Comparison of ENCODE assay signal across 12 mouse cellular contexts in the genomic region with DNA sequence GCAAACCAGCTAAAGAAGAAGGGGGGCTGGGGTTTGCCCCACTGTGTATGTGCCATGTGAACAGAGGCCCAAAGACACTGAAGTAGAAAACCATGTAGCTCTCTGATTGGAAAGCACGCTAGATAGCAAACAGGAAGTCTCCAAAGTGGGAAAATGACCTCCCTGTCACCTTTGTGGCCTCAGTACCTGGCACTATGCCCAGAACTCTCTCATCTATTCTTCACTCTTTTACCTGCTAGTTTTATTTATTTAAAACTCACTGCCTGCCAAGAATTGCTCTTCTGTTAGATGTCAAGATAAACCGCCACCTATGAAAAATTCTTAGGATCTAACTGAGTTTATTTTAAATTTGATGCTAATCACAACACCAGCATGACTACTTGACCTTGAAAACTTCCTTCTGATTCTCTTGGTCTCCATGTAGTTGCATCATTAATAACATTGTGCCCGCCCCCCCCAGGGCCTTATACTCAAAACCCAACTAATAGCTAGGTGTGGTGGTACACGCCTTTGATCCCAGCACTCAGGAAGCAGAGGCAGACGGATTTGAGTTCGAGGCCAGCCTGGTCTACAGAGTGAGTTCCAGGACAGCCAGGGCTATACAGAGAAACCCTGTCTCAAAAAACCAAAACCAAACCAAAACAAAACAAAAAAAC. TPM values are rescaled to one million over a fixed set of nuclear protein-coding genes. Genes with fewer than 3 reads are reported as not detected.
A peak's percentile ranks its signal among the peaks of the same experiment; 100 is the strongest.
DNase-seq lines count a peak whose midpoint lies in the region; ATAC-seq and TF ChIP-seq lines count a peak whose summit lies in the region.
"Had no signal": no experiment of that assay in that cellular context is flagged by ENCODE, and none has a peak within 500 bp of the region (broad histone marks: within the 10 kb centered on the region; RNA-seq: fewer than 3 reads in every experiment).

No protein-coding gene starts in this region.

- 50% methylated on average over 6 of the region's 6 CpGs for WGBS in intestine, embryonic 14.5 days
- 61% methylated on average over 6 of the region's 6 CpGs for WGBS in liver, embryonic 15.5 days (ENCODE audit: insufficient replicate concordance)
- 26% methylated on average over 6 of the region's 6 CpGs for WGBS in stomach, postnatal 0 days

- peak; percentile 59 for DNase-seq in urinary bladder, postnatal 14 days (ENCODE audit: low spot score)
- DNase-seq in urinary bladder, postnatal 10 days (ENCODE audit: low spot score), result no peak
- peak; percentile 50 for DNase-seq in intestine, embryonic 14.5 days (ENCODE audit: low spot score)
- DNase-seq in stomach, postnatal 0 days (ENCODE audit: low spot score), result peak; percentile 70
- no peak for DNase-seq in left cerebral cortex, postnatal 14 days (ENCODE audit: low spot score in 2 of 2)
- no peak for DNase-seq in frontal cortex, postnatal 14 days (ENCODE audit: low spot score in 2 of 2)
- DNase-seq in thymus, postnatal 10 days (ENCODE audit: low spot score in 2 of 2), result no peak
- DNase-seq: spleen, adult 18-20 months had no signal

- peak; percentile 26 for TF ChIP-seq EP300 in stomach, postnatal 0 days (optimal IDR thresholded peaks at IDR 0.05)

- 0 out of 2 replicates have a peak, but pooled peaks cover 5% of the 10 kb centered on the region for H3K4me1 ChIP-seq in intestine, embryonic 14.5 days (replicated peaks; ENCODE audit: control insufficient read depth, insufficient read depth, low read length)
- H3K4me1 ChIP-seq in liver, embryonic 15.5 days (replicated peaks), result no peaks in the 10 kb centered on the region
- H3K4me1 ChIP-seq in stomach, postnatal 0 days (replicated peaks; ENCODE audit: control insufficient read depth, insufficient read depth), result no peaks in the 10 kb centered on the region
- H3K4me1 ChIP-seq: neural tube, embryonic 12.5 days had no signal

- H3K36me3 ChIP-seq in intestine, embryonic 14.5 days (ENCODE audit: control insufficient read depth, insufficient read depth, low read length), result no peaks in the 10 kb centered on the region
- no peaks in the 10 kb centered on the region for H3K36me3 ChIP-seq in liver, embryonic 15.5 days (replicated peaks)
- no peaks in the 10 kb centered on the region for H3K36me3 ChIP-seq in stomach, postnatal 0 days (ENCODE audit: control insufficient read depth, insufficient read depth, low read length)
- H3K36me3 ChIP-seq: embryonic facial prominence, embryonic 12.5 days; neural tube, embryonic 12.5 days had no signal

- TF ChIP-seq CTCF in stomach, postnatal 0 days (IDR thresholded peaks at IDR 0.05; ENCODE audit: low read depth), result no peak

- H3K4me3 ChIP-seq in intestine, embryonic 14.5 days (ENCODE audit: low read depth, low read length), result no peak overlapping the region
- no peak overlapping the region for H3K4me3 ChIP-seq in liver, embryonic 15.5 days (replicated peaks)
- H3K4me3 ChIP-seq in stomach, postnatal 0 days (ENCODE audit: low read depth, low read length), result no peak overlapping the region
- H3K4me3 ChIP-seq: embryonic facial prominence, embryonic 12.5 days; neural tube, embryonic 12.5 days had no signal

- no peak overlapping the region for H3K27ac ChIP-seq in intestine, embryonic 14.5 days (ENCODE audit: low read depth)
- no peak overlapping the region for H3K27ac ChIP-seq in liver, embryonic 15.5 days (replicated peaks)
- no peak overlapping the region for H3K27ac ChIP-seq in stomach, postnatal 0 days (replicated peaks)
- H3K27ac ChIP-seq: embryonic facial prominence, embryonic 12.5 days; macrophage; neural tube, embryonic 12.5 days had no signal

- peak; percentile 63; the same call in 1 of the 2 replicates for ATAC-seq in intestine, embryonic 14.5 days (replicated peaks; ENCODE audit: low FRiP score, low TSS enrichment, low read depth)
- peak; percentile 42; the same call in 1 of the 2 replicates for ATAC-seq in liver, embryonic 15.5 days (ENCODE audit: insufficient read depth)
- peak; percentile 83 for ATAC-seq in stomach, postnatal 0 days (ENCODE audit: low FRiP score, low TSS enrichment)

- H3K9me3 ChIP-seq in intestine, embryonic 14.5 days (ENCODE audit: control insufficient read depth, low read length), result no peaks in the 10 kb centered on the region
- no peaks in the 10 kb centered on the region for H3K9me3 ChIP-seq in liver, embryonic 15.5 days (replicated peaks)
- no peaks in the 10 kb centered on the region for H3K9me3 ChIP-seq in stomach, postnatal 0 days (ENCODE audit: control insufficient read depth, low read length)
- H3K9me3 ChIP-seq: embryonic facial prominence, embryonic 12.5 days; neural tube, embryonic 12.5 days had no signal

- H3K27me3 ChIP-seq in intestine, embryonic 14.5 days (replicated peaks; ENCODE audit: control insufficient read depth, insufficient read depth, low read length), result no peaks in the 10 kb centered on the region
- no peaks in the 10 kb centered on the region for H3K27me3 ChIP-seq in liver, embryonic 15.5 days
- no peaks in the 10 kb centered on the region for H3K27me3 ChIP-seq in stomach, postnatal 0 days (ENCODE audit: control insufficient read depth, insufficient read depth, low read length)
- H3K27me3 ChIP-seq: embryonic facial prominence, embryonic 12.5 days; neural tube, embryonic 12.5 days had no signal

- intact Hi-C loops in left cerebral cortex, postnatal 14 days (cut with DNase I), result no loop called here

- no peak overlapping the region for H3K4me2 ChIP-seq in intestine, embryonic 14.5 days (ENCODE audit: low read length)
- H3K4me2 ChIP-seq in liver, embryonic 15.5 days, result no peak overlapping the region
- H3K4me2 ChIP-seq in stomach, postnatal 0 days (replicated peaks; ENCODE audit: low read depth), result no peak overlapping the region
- H3K4me2 ChIP-seq: embryonic facial prominence, embryonic 12.5 days; neural tube, embryonic 12.5 days had no signal

- no peak overlapping the region for H3K9ac ChIP-seq in intestine, embryonic 14.5 days (ENCODE audit: low read length)
- H3K9ac ChIP-seq in liver, embryonic 15.5 days, result no peak overlapping the region
- H3K9ac ChIP-seq in stomach, postnatal 0 days (ENCODE audit: low read length), result no peak overlapping the region
- H3K9ac ChIP-seq: embryonic facial prominence, embryonic 12.5 days; neural tube, embryonic 12.5 days had no signal

RNA-seq across cellular contexts. Expression of a gene that starts 31.8 kb away (rescaled TPM):
- polyA plus RNA-seq in intestine, embryonic 14.5 days (2014; fragmentation: Nextera tagmentation; extraction: Ambion mirVana), result 33.1 and 33.6 TPM in 2 replicates
- 5.4 and 7.5 TPM in 2 replicates for polyA plus RNA-seq in liver, embryonic 15.5 days (2015; fragmentation: Nextera tagmentation; extraction: Ambion mirVana)
- 32.6 and 34.5 TPM in 2 replicates for polyA plus RNA-seq in stomach, postnatal 0 days (2015; fragmentation: Nextera tagmentation; extraction: Ambion mirVana)
- total RNA-seq in left cerebral cortex, postnatal 14 days (2021), result 10 to 100 TPM; 11.0 to 13.4 TPM
- polyA plus RNA-seq: macrophage had no signal

Comparison
In these comparisons a context has a peak if more than half of its experiments do, and no peak if none do; other contexts are left out.
1. DNase-seq: peak in urinary bladder, postnatal 14 days (single experiment), intestine, embryonic 14.5 days (single experiment) and stomach, postnatal 0 days (single experiment); none in urinary bladder, postnatal 10 days (single experiment), left cerebral cortex, postnatal 14 days (0 of 2), frontal cortex, postnatal 14 days (0 of 2) and thymus, postnatal 10 days (0 of 2).
2. Peak in every context shown above with its lines, with median percentiles within 50 percentile points of each other: ATAC-seq.